Mouse (Mus musculus) megakaryocyte, embryonic 14.5 days (primary cell): ENCODE data around the gene Prkcz. TPM values are rescaled to one million over a fixed set of nuclear protein-coding genes. Genes with fewer than 3 reads are reported as not detected.
"Not testable (repeated sequence)": the region's sequence is repeated elsewhere in the genome, so short reads cannot be mapped to it uniquely, and the experiment has no call there.

Source experiments
- H3K27me3 ChIP-seq: replicated peaks from 2 replicates; pipeline ENCODE3; 2012; ENCODE audit warnings: inconsistent platforms
- H3K36me3 ChIP-seq: replicated peaks from 2 replicates; pipeline ENCODE3; 2012; ENCODE audit warnings: low read length, inconsistent platforms, mixed read lengths
- H3K4me1 ChIP-seq: 2 replicates; pipeline ENCODE4 v1.6.1; 2012; ENCODE audit warnings: inconsistent platforms
- H3K4me3 ChIP-seq: replicated peaks from 2 replicates; pipeline ENCODE3; 2012; ENCODE audit warnings: moderate library complexity, mild to moderate bottlenecking, inconsistent platforms
- H3K9me3 ChIP-seq: 2 replicates; pipeline ENCODE4 v1.6.1; 2012; ENCODE audit warnings: inconsistent platforms
- FLI1 ChIP-seq: IDR thresholded peaks from 2 replicates; pipeline ENCODE4 v1.6.1; 2012; ENCODE audit warnings: low read length, inconsistent platforms, mixed read lengths
- GATA1 ChIP-seq: IDR thresholded peaks from 3 replicates; pipeline ENCODE4 v1.6.1; 2012; ENCODE audit warnings: mixed read lengths, low read length, inconsistent platforms, borderline replicate concordance
- polyA plus RNA-seq: library from polyadenylated mRNA; stranded (reverse); fragments of >175 nt; gene quantifications from 2 replicates; pipeline ENCODE4 v1.2.3, GENCODE M21; 2012; ENCODE audit warnings: low replicate concordance; ENCODE audit not compliant: insufficient read depth

The Prkcz gene
- polyA plus RNA-seq, 1 experiment = not detected

DNA sequence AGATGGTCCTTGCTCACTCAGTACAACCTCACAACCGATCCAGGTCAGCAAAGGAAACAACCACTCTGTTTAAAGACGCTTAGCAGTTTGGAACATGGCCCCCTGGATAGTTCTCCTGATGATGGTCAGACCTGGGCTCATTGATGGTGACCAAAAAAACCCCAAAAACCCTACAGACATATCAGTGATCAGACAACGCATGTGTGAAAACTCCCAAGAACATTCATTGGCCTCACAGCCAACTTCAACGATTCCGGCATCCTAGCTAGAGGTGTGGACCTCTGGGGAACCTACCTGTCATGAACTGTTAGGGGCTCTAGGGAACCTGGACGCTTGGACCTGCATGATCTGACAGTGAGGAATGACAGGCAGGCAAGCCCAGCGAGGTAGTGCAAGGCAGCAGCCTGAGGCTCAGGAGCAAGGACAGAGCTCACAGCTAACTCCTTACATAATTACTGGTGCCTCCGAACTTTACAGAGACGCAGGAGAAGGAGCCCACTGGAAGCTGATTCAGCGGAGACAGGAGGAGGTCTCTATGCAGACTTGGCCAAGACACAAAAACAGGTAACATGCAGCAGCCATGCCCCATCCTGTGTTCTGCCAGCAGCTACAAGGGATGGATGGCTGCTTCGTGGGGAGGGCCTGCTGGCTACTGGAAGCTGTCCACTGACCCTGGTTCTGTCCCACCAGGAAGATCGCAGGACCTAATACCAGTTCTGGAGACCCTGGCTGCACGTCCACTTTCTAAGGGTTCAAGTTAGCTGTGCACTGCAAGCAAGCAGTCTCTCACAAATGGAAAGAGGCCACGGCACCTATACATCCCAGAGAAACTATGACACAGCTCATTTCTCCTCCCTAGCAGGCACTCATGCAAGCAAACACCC lies 17.5 kb downstream of the Prkcz start:
- H3K4me3 ChIP-seq = no peak overlapping the region
- H3K4me1 ChIP-seq = peaks cover 12% of the 10 kb centered on the region
- peaks cover 95% of the 10 kb centered on the region for H3K27me3 ChIP-seq
- peaks cover 20% of the 10 kb centered on the region for H3K9me3 ChIP-seq
- TF ChIP-seq FLI1 (no peak), GATA1 (no peak)
- H3K36me3 ChIP-seq = no peaks in the 10 kb centered on the region

GRCm38 (mm10) chr4:155336284-155337050 lies 24.7 kb downstream of the Prkcz start:
- no peaks in the 10 kb centered on the region for H3K36me3 ChIP-seq
- TF ChIP-seq FLI1 (no peak), GATA1 (no peak)
- H3K9me3 ChIP-seq = peaks cover 4% of the 10 kb centered on the region
- no peak overlapping the region for H3K4me3 ChIP-seq
- no peaks in the 10 kb centered on the region for H3K4me1 ChIP-seq
- peaks cover 80% of the 10 kb centered on the region for H3K27me3 ChIP-seq

GRCm38 (mm10) chr4:155332253-155332652 lies 28.9 kb downstream of the Prkcz start:
- TF ChIP-seq GATA1 (no peak), FLI1 (no peak)
- Histone ChIP-seq H3K4me1 (no peaks in the 10 kb centered on the region), H3K27me3 (peaks cover 77% of the 10 kb centered on the region), H3K4me3 (no peak overlapping the region), H3K36me3 (no peaks in the 10 kb centered on the region), H3K9me3 (peaks cover 19% of the 10 kb centered on the region)

DNA sequence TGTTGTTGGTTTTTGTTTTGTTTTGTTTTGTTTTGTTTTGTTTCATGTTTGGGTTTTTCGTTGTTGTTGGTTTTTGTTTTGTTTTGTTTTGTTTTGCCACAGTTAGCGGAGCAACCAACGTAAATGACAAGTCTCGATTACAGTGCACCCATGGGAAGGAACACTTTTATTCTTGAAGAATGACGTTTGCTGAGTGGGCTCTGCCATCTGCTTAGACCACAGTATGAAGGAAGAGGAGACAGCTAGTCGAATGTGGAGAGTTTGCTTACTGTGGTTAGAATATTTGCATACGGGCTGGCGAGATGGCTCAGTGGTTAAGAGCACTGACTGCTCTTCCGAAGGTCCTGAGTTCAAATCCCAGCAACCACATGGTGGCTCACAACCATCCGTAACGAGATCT lies 32.8 kb downstream of the Prkcz start:
- H3K4me3 ChIP-seq, H3K4me1 ChIP-seq, H3K36me3 ChIP-seq: not testable (repeated sequence)
- peaks cover 74% of the 10 kb centered on the region for H3K27me3 ChIP-seq
- peaks cover 15% of the 10 kb centered on the region for H3K9me3 ChIP-seq

GRCm38 (mm10) chr4:155325773-155326172 lies 35.4 kb downstream of the Prkcz start:
- Histone ChIP-seq H3K27me3 (peaks cover 80% of the 10 kb centered on the region), H3K4me1 (0 out of 2 replicates have a peak, but pooled peaks cover under 1% of the 10 kb centered on the region), H3K9me3 (peaks cover 8% of the 10 kb centered on the region), H3K4me3 (no peak overlapping the region), H3K36me3 (no peaks in the 10 kb centered on the region)
- TF ChIP-seq FLI1 (no peak), GATA1 (no peak)

GRCm38 (mm10) chr4:155324511-155324910 lies 36.6 kb downstream of the Prkcz start:
- Histone ChIP-seq H3K4me3 (no peak overlapping the region), H3K27me3 (peaks cover 76% of the 10 kb centered on the region), H3K4me1 (0 out of 2 replicates have a peak, but pooled peaks cover 3% of the 10 kb centered on the region), H3K9me3 (no peaks in the 10 kb centered on the region), H3K36me3 (no peaks in the 10 kb centered on the region)
- TF ChIP-seq FLI1 (no peak), GATA1 (no peak)

DNA sequence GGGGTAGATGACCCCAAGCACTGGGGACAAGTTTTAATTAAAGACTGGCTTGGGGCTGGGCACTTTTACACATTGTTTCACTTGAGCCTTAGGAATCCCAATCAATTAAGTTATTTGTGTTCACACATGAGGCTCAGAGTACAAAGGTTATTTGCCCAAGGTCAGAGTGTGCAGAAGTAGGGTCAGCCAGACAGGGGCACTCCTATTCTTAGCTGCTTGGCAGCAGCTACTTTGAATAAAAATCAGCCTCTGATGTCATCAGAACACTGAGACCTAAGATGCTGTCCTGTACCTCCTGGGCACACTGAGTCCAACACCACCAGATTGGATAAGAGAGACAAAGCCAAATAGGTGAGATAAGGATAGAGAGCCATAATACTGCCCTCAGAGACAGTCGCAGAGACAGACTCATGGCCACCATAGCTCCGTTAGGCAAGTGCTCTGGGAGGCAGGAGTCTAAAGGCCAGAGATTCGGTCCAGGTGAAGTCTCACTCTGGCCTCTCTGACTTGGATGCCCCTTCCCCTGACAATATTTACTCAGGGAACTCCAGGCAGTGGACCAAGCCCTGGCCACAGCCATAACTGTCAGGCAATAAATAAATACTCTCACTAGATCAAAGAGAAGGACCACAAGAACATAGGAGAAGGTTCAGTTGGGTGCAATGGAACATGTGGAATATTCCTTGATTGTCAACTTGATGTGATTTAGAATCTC lies 37.9 kb downstream of the Prkcz start:
- peaks cover 72% of the 10 kb centered on the region for H3K27me3 ChIP-seq
- no peak overlapping the region for H3K4me3 ChIP-seq
- H3K4me1 ChIP-seq = peaks cover 8% of the 10 kb centered on the region
- TF ChIP-seq GATA1 = no peak
- TF ChIP-seq FLI1 = no peak
- no peaks in the 10 kb centered on the region for H3K9me3 ChIP-seq
- no peaks in the 10 kb centered on the region for H3K36me3 ChIP-seq

DNA sequence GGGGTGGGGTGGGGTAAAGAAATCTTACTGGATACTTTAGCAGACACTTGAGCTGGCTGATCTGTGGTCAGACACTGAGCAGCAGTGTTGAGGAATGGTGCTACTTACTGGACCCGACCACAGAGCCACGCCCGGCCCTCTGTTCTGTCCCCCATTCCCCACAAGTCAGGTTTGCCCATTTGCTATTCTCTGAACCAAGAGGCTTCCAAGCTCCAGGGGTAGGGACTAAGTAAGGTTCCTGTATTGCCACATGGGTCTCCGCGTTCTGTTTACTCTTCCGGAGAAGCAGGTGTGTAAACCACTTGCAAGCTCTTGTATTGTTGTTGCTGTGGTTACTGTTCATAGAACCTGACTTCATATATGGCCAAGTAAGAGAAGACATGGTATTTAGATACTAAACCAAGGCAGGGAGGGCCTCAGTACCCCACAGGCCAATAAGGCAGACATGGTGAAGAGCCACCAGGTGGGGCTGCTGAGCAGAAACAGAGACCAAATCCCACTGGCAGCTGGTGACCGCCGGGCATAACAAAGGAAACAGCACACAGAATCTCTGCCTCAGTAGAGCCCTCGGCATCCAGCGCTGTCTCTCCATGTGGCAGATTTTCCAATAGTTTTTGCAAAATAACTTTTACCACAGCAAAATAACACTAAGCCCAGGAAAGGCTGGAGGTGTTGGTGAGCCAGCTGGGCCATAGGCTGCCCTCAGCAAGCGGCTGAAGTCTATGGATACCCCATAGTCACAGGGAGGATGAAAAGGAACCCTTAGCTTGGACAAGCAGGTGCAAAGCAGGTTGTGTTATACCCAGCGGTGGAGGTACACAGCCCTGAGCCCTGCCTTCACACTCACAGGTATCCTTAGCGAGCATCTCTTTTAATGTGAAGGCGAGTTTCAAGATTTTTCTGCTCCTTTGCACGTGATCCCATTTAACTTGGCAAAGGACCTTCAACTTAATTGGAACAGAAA lies 40.6 kb downstream of the Prkcz start:
- 0 out of 2 replicates have a peak, but pooled peaks cover under 1% of the 10 kb centered on the region for H3K9me3 ChIP-seq
- H3K4me3 ChIP-seq = no peak overlapping the region
- TF ChIP-seq GATA1 = no peak
- no peak for TF ChIP-seq FLI1
- H3K27me3 ChIP-seq = peaks cover 84% of the 10 kb centered on the region
- H3K4me1 ChIP-seq = peaks cover 10% of the 10 kb centered on the region
- H3K36me3 ChIP-seq = no peaks in the 10 kb centered on the region

DNA sequence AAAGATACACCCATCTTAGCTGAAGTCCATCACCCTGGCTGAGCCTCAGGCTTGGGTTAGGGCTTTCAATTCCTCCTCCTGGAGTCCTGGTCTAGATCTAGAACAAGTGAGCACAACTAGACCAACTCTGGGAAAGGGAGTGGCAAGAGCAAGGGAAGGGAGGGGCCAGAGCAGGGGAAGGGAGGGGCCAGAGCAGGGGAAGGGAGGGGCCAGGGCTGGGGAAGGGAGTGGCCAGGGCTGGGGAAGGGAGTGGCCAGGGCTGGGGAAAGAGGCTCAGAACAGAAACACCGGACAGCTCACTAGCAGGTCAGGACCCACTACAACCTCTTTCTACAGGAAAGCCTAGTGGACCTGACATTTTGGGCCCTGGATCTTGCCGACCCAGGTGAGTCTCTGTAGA lies 42.9 kb downstream of the Prkcz start:
- H3K4me1 ChIP-seq = peaks cover 10% of the 10 kb centered on the region
- peaks cover 75% of the 10 kb centered on the region for H3K27me3 ChIP-seq
- H3K4me3 ChIP-seq = peak overlapping the region; percentile 79
- peaks cover 7% of the 10 kb centered on the region for H3K9me3 ChIP-seq
- no peak for TF ChIP-seq FLI1
- TF ChIP-seq GATA1 = no peak
- H3K36me3 ChIP-seq = no peaks in the 10 kb centered on the region
